Mouse (Mus musculus): ENCODE measurements around the gene Rabgef1. TPM values are rescaled to one million over a fixed set of nuclear protein-coding genes. Genes with fewer than 3 reads are reported as not detected.

Rabgef1 gene
- 47.3 TPM for polyA plus RNA-seq (2017; shearing (Covaris generic))

GRCm38 (mm10) chr5:130171423-130171954 lies at the start of gene Rabgef1:
Gene Rabgef1 (plus strand): TSS chr5:130171798.

GRCm38 (mm10) chr5:130144334-130145312 lies 27.0 kb upstream of the Rabgef1 start, which contains the start of gene Kctd7:
Gene Kctd7 (plus strand): TSS chr5:130144861.

GRCm38 (mm10) chr5:130216781-130217180 lies 45.2 kb downstream of the Rabgef1 start, which contains the start of gene Tmem248:
Gene Tmem248 (plus strand): TSS chr5:130217081.

GRCm38 (mm10) chr5:130255017-130255720 lies 83.6 kb downstream of the Rabgef1 start, which contains the start of the genes Sbds and Tyw1:
Gene Sbds (minus strand): TSS chr5:130255530.
Gene Tyw1 (plus strand): TSS chr5:130255619.

Other genes with a start within 250 kb of the Rabgef1 start
- gene Vkorc1l1, start 229.8 kb upstream of the Rabgef1 start, polyA plus RNA-seq (2017; shearing (Covaris generic)), result 7.3 TPM
- gene Gusb, start 168.7 kb upstream of the Rabgef1 start, polyA plus RNA-seq (2017; shearing (Covaris generic)), result 63.8 TPM
- 98.1 TPM for gene Asl, start 142.6 kb upstream of the Rabgef1 start, polyA plus RNA-seq (2017; shearing (Covaris generic))
- 53.4 TPM for gene Crcp, start 142.5 kb upstream of the Rabgef1 start, polyA plus RNA-seq (2017; shearing (Covaris generic))
- gene Tpst1, start 98.5 kb upstream of the Rabgef1 start, polyA plus RNA-seq (2017; shearing (Covaris generic)), result 2.4 TPM
- 6.8 TPM for gene Kctd7, start 26.9 kb upstream of the Rabgef1 start, polyA plus RNA-seq (2017; shearing (Covaris generic))
- gene Tmem248, start 45.3 kb downstream of the Rabgef1 start, polyA plus RNA-seq (2017; shearing (Covaris generic)), result 9.0 TPM
- 115 TPM for gene Sbds, start 83.7 kb downstream of the Rabgef1 start, polyA plus RNA-seq (2017; shearing (Covaris generic))
- 47.1 TPM for gene Tyw1, start 83.8 kb downstream of the Rabgef1 start, polyA plus RNA-seq (2017; shearing (Covaris generic))
- not detected for gene Caln1, start 197.7 kb downstream of the Rabgef1 start, polyA plus RNA-seq (2017; shearing (Covaris generic))
- gene A330070K13Rik, start 212.8 kb downstream of the Rabgef1 start, polyA plus RNA-seq (2017; shearing (Covaris generic)), result not detected